Mouse (Mus musculus) E14TG2a.4 (cell line): ENCODE results near the gene Wfikkn1.
"Not testable (repeated sequence)": the region's sequence is repeated elsewhere in the genome, so short reads cannot be mapped to it uniquely, and the experiment has no call there.

ENCODE experiments used
- H3K27me3 ChIP-seq: 2 replicates; pipeline ENCODE4 v1.6.1; 2014; ENCODE audit warnings: low read length, control low read depth; ENCODE audit not compliant: insufficient read depth
- H3K36me3 ChIP-seq: 2 replicates; pipeline ENCODE4 v1.6.1; 2014; ENCODE audit warnings: low read length, control low read depth; ENCODE audit not compliant: insufficient read depth
- H3K4me1 ChIP-seq: replicated peaks from 2 replicates; pipeline ENCODE4 v1.6.1; 2014; ENCODE audit warnings: low read depth, low read length, control low read depth
- H3K4me3 ChIP-seq: replicated peaks from 2 replicates; pipeline ENCODE4 v1.5.1; 2014; ENCODE audit warnings: mild to moderate bottlenecking, low read length
- H3K9me3 ChIP-seq: 2 replicates; pipeline ENCODE4 v1.6.1; 2014; ENCODE audit warnings: low read length, control low read depth
- CTCF ChIP-seq: conservative IDR thresholded peaks from 2 replicates; pipeline ENCODE4 v1.5.1; 2014; ENCODE audit warnings: low read length
- NANOG ChIP-seq: IDR thresholded peaks from 2 replicates; pipeline ENCODE4 v1.6.1; 2014; ENCODE audit warnings: borderline replicate concordance, low read length, mixed read lengths
- POU5F1 ChIP-seq: IDR thresholded peaks from 2 replicates; pipeline ENCODE4 v1.6.1; 2014; ENCODE audit warnings: low read length, borderline replicate concordance

The Wfikkn1 gene

GRCm38 (mm10) chr17:25875171-25876136, 5.2 kb downstream of the Wfikkn1 start:
- Histone ChIP-seq H3K4me1 (peaks cover 65% of the 10 kb centered on the region), H3K9me3 (no peaks in the 10 kb centered on the region), H3K4me3 (peak overlapping the region; percentile 90), H3K36me3 (peaks cover 36% of the 10 kb centered on the region), H3K27me3 (no peaks in the 10 kb centered on the region; the same call in 1 of the 2 replicates)
- TF ChIP-seq NANOG (no peak), POU5F1 (no peak), CTCF (no peak)

GRCm38 (mm10) chr17:25874721-25875170, 5.9 kb downstream of the Wfikkn1 start, which contains the start of gene Mettl26:
Gene Mettl26, plus strand, starts transcription at chr17:25875074.
- Histone ChIP-seq H3K9me3 (no peaks in the 10 kb centered on the region), H3K36me3 (peaks cover 30% of the 10 kb centered on the region), H3K27me3 (no peaks in the 10 kb centered on the region; the same call in 1 of the 2 replicates), H3K4me3 (peak within 1 kb of the TSS; percentile 90), H3K4me1 (peaks cover 59% of the 10 kb centered on the region)
- TF ChIP-seq NANOG (no peak), POU5F1 (no peak), CTCF (no peak)

GRCm38 (mm10) chr17:25874148-25874720, 6.4 kb downstream of the Wfikkn1 start:
- TF ChIP-seq CTCF (no peak), NANOG (no peak), POU5F1 (no peak)
- H3K36me3 ChIP-seq: peaks cover 26% of the 10 kb centered on the region
- no peaks in the 10 kb centered on the region; the same call in 1 of the 2 replicates for H3K27me3 ChIP-seq
- H3K9me3 ChIP-seq: no peaks in the 10 kb centered on the region
- H3K4me1 ChIP-seq: peaks cover 58% of the 10 kb centered on the region
- H3K4me3 ChIP-seq: peak overlapping the region; percentile 90

- Histone ChIP-seq H3K27me3 (no peaks in the 10 kb centered on the region; the same call in 1 of the 2 replicates), H3K9me3 (no peaks in the 10 kb centered on the region), H3K36me3 (peaks cover 20% of the 10 kb centered on the region), H3K4me3 (peak overlapping the region; percentile 90), H3K4me1 (peaks cover 57% of the 10 kb centered on the region)
- no peak for TF ChIP-seq NANOG
- no peak for TF ChIP-seq CTCF
- no peak for TF ChIP-seq POU5F1
Measured at GRCm38 (mm10) chr17:25873405-25874147, 7.1 kb downstream of the Wfikkn1 start.

DNA sequence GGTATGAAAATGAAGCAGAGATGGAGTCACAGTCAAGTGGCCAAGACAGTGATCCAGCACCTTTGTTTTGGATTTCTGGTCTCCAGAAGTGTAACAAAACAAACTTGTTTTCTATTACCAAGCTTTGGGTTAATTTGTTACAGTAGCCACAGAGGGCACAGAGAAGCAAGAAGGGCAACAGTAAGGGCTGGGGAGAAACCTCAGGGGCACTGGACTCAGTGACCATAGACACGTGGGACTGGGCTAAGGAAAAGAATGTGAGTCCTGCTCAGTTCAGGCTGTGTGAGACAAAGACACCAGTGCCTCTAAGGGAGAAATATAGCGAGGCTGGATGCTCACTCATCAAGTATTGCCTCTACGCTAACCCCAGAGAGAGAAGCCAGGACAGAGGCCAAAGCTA, 8.0 kb downstream of the Wfikkn1 start:
- Histone ChIP-seq H3K4me3 (no peak overlapping the region), H3K27me3 (no peaks in the 10 kb centered on the region; the same call in 1 of the 2 replicates)
- TF ChIP-seq POU5F1 (no peak), CTCF (no peak), NANOG (no peak)

GRCm38 (mm10) chr17:25871566-25871965, 9.1 kb downstream of the Wfikkn1 start:
- H3K4me1 ChIP-seq: peaks cover 53% of the 10 kb centered on the region
- H3K27me3 ChIP-seq, H3K4me3 ChIP-seq, H3K9me3 ChIP-seq, H3K36me3 ChIP-seq: not testable (repeated sequence)

More for the DNA sequence above, 8.0 kb downstream of the Wfikkn1 start:
- peaks cover 11% of the 10 kb centered on the region for H3K36me3 ChIP-seq
- H3K9me3 ChIP-seq: no peaks in the 10 kb centered on the region
- peaks cover 52% of the 10 kb centered on the region for H3K4me1 ChIP-seq

GRCm38 (mm10) chr17:25869954-25870353, 10.7 kb downstream of the Wfikkn1 start:
- Histone ChIP-seq H3K4me1 (peaks cover 60% of the 10 kb centered on the region), H3K4me3 (no peak overlapping the region), H3K27me3 (no peaks in the 10 kb centered on the region), H3K36me3 (no peaks in the 10 kb centered on the region; the same call in 1 of the 2 replicates), H3K9me3 (no peaks in the 10 kb centered on the region)
- TF ChIP-seq NANOG: no peak
- TF ChIP-seq CTCF: no peak
- no peak for TF ChIP-seq POU5F1

DNA sequence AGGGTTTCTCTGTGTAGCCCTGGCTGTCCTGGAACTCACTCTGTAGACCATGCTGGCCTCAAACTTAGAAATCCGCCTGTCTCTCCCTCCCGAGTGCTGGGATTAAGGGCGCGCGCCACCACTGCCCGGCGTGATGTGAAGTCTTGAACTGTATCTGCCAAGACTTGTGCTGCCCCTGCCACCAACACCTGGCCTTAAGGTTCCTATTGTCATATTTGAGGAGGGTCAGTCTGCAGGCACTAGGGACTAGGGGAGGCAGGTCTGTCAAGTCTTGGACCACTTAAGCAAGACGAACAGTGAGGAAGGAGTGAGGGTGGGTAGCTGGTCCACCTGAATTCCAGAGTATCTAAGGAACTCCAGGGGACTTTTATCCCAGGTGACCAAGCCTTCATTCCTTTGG, 11.2 kb downstream of the Wfikkn1 start:
- Histone ChIP-seq H3K4me1 (peaks cover 62% of the 10 kb centered on the region), H3K36me3 (peaks cover 3% of the 10 kb centered on the region), H3K9me3 (no peaks in the 10 kb centered on the region), H3K4me3 (no peak overlapping the region), H3K27me3 (no peaks in the 10 kb centered on the region)
- no peak for TF ChIP-seq CTCF
- no peak for TF ChIP-seq NANOG
- TF ChIP-seq POU5F1: no peak
